Mouse (Mus musculus) liver, adult (tissue): Measurements from ENCODE around the gene Bbs1.

Experiments
- GATA4 ChIP-seq: IDR thresholded peaks from 2 replicates; pipeline ENCODE4 v1.6.1; 2014; ENCODE audit warnings: mild to moderate bottlenecking, low read length; ENCODE audit not compliant: insufficient replicate concordance

Gene Bbs1

GRCm38 (mm10) chr19:4899888-4900287, 6.5 kb downstream of the Bbs1 start:
- TF ChIP-seq GATA4, result no peak

- no peak for TF ChIP-seq GATA4
These were observed 7.5 kb downstream of the Bbs1 start for GRCm38 (mm10) chr19:4898972-4899371.

DNA sequence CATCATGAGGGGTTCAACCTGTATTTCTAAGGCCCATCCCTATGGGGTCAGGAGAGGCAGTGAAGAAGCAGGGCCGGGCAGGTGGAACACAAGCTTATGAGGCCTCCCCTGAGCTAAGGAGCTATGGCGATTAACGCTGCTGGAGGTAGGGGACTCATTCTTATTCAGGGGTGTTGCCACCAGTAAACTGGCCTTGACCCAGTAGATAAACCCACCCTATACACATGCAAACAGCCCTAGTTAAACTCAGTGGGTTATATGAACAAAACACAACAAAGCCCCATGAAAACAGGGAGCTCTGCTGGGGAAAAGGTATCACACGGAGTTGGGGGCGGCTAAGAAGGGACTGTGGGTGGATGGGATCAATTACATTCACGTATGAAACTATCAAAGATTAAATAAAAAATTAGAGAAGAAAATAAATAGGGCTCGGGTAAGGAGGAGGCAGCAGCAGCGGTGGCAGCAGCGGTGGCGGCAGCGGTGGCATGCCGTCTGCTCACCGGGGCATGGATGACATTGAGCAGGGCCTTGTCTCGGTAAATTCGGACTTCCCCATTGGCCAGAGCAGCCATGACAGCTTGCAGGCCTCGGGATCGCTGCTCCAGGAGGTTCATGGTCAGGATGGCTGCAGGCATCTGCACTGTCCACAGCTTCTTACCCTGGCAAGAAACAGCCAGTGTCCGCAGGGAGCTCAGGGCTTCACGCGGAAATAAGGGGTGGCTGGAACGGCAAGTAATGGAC, 9.5 kb downstream of the Bbs1 start:
- no peak for TF ChIP-seq GATA4

DNA sequence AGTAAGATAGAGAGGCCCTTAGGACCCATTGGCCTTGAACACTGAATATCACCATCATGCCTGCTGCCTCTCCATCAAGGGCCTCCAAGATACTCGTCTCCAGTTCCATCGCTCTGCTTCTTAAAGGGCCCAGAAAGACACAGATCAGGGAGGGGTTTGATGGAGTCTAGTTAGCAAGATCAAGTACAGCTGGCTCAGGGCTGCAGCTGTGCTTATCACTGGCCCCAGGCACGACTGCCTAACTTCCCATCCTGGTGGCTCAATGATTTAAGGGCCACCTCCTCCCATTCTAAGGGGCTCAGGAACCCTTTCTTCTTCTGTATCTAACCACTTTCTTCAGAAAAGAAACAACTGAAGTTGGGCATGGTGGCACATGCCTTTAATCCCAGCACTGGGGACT, 14.6 kb downstream of the Bbs1 start:
- no peak for TF ChIP-seq GATA4

- no peak for TF ChIP-seq GATA4
These were observed 16.6 kb downstream of the Bbs1 start for GRCm38 (mm10) chr19:4889791-4890190.

DNA sequence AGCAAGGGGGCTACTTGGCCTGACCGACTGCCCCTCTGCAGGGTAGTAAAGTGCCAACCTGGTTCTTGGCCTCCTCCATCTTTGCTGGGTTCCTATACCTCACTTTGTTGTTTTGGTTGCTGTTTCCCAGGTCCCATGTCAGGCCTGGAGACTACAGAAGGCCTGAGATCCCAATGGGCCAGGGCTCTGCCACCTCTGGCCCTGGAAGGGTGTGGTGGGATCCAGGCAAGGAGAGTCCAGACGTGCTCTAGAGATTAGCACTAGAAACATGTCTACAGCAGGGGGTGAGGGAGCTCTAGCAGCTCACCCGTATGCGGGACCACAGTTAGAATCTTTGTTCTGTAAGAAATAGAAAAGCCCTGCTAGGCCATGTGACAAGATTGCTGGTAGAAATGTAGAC, 22.5 kb downstream of the Bbs1 start:
- TF ChIP-seq GATA4, result no peak

- no peak for TF ChIP-seq GATA4
These were observed 27.1 kb downstream of the Bbs1 start for GRCm38 (mm10) chr19:4879324-4879703.

DNA sequence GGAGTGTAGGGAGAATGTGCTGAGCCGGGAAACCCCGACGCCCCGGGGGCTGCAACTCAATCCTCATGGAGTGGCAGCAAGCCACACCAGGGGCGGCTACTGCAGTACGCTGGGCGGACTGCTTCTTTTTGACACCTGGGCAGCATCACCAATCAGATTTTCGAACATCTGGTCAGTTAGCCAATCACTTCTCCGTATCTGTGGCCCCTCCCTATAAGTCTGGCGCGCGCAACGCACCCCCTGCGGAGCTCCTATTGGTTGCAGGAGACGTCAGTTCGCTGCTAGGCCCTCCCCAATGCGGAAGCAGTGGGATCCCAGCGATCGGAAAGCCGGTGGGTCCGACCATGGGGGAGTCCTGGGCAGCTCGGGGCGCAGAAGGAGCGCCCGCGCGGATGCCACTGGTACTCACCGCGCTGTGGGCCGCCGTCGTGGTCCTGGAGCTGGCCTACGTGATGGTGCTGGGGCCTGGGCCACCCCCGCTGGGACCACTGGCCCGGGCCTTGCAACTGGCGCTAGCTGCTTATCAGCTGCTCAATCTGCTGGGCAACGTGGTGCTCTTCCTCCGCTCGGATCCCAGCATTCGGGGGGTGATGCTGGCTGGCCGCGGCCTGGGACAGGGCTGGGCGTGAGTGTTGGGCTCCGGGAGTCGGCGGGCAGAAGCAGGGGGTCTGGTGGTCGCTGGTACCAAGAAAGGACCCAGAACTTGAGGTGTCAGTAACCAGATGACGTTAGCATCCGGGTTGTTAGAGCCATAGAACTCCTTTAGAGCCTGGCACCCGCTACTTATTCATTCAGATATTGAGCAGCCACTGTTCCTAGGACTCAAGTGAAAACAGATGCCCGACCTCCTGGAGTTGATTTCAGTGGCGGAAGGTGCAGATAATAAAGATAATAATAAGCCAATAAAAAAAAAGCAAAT, 27.8 kb downstream of the Bbs1 start, which contains the start of gene Zdhhc24:
Zdhhc24 (plus strand) TSS at position 264 of the 919 bp plus-strand sequence.
- TF ChIP-seq GATA4, result peak; percentile 75; the same call in 1 of the 2 replicates

- TF ChIP-seq GATA4, result no peak
These were observed 28.6 kb downstream of the Bbs1 start, which contains the start of gene Actn3 for GRCm38 (mm10) chr19:4877785-4878184. Gene Actn3, minus strand, starts transcription at chr19:4877909.

GRCm38 (mm10) chr19:4876755-4877154, 29.7 kb downstream of the Bbs1 start:
- no peak for TF ChIP-seq GATA4

GRCm38 (mm10) chr19:4876241-4876640, 30.2 kb downstream of the Bbs1 start:
- no peak for TF ChIP-seq GATA4

GRCm38 (mm10) chr19:4865147-4865546, 41.3 kb downstream of the Bbs1 start:
- TF ChIP-seq GATA4, result no peak

DNA sequence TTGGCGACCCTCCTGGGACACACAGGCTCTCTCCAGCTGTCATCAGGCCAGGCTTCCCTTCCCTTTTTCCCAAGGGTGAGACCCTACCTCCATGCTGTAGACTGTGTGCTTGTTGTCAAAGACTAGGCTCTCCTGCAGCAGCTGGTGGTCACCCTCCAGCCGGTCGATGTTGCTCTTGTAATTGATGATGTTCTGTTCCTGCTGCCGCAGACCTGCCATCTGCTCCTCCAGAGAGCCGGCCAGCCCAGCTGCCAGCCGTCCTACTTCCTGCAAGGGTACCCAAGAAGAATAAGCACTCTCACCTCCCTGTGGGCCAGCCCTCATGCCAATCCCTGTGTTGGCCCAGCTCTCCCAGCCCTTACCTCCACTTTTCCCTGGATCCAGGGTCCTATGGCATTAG, 43.4 kb downstream of the Bbs1 start:
- TF ChIP-seq GATA4, result no peak

- TF ChIP-seq GATA4, result no peak
These were observed 47.3 kb downstream of the Bbs1 start for GRCm38 (mm10) chr19:4859081-4859480.

GRCm38 (mm10) chr19:4855951-4856350, 50.5 kb downstream of the Bbs1 start:
- no peak for TF ChIP-seq GATA4

DNA sequence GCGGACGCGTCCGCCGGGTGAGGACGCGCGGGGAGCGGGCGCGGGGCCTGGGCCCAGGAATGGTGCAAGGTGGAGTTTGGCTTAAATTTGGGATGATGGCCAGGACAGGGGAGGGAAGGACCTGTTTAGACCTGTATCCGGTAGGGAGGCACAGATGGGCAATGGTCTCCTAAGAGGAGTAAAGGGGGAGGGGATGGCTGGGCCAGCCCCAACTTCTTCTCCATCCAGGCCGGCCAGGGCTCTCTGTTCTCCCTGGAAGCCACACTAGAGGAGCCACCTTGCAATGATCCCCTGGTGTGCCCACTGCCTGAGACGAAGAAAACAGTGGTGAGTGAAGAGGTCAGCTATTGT, 51.0 kb downstream of the Bbs1 start:
- no peak for TF ChIP-seq GATA4
